Mouse (Mus musculus): Measurements from ENCODE around the gene Stmn1. TPM values are rescaled to one million over a fixed set of nuclear protein-coding genes. Genes with fewer than 3 reads are reported as not detected.
A peak's percentile ranks its signal among the peaks of the same experiment; 100 is the strongest.

The Stmn1 gene
- polyA plus RNA-seq, 1 experiment from 2014 or later, result 1,653 TPM

- Histone ChIP-seq H3K9me3 (ENCODE audit: control insufficient read depth, low read depth, low read length) (no peaks in the 10 kb centered on the region), H3K4me3 (ENCODE audit: low read depth, low read length) (no peak overlapping the region), H3K27me3 (ENCODE audit: control insufficient read depth, insufficient read depth, low read length) (no peaks in the 10 kb centered on the region), H3K4me1 (ENCODE audit: control insufficient read depth, insufficient read depth, low read length) (no peaks in the 10 kb centered on the region), H3K4me2 (replicated peaks; ENCODE audit: low read depth, low read length) (no peak overlapping the region), H3K9ac (replicated peaks; ENCODE audit: low read depth, low read length) (no peak overlapping the region), H3K27ac (ENCODE audit: low read length) (no peak overlapping the region), H3K36me3 (ENCODE audit: control insufficient read depth, insufficient read depth, low read length) (peaks cover 48% of the 10 kb centered on the region)
- WGBS, result 80% methylated on average over 8 of the region's 8 CpGs
- ATAC-seq (ENCODE audit: insufficient number of reproducible peaks, insufficient read depth, low FRiP score, low read depth), result no peak
These were observed 6.1 kb downstream of the Stmn1 start for GRCm38 (mm10) chr4:134474240-134474639.

- WGBS, result 88% methylated on average over 8 of the region's 8 CpGs
- Histone ChIP-seq H3K9me3 (ENCODE audit: control insufficient read depth, low read depth, low read length) (no peaks in the 10 kb centered on the region), H3K27me3 (ENCODE audit: control insufficient read depth, insufficient read depth, low read length) (no peaks in the 10 kb centered on the region), H3K4me1 (ENCODE audit: control insufficient read depth, insufficient read depth, low read length) (no peaks in the 10 kb centered on the region), H3K9ac (replicated peaks; ENCODE audit: low read depth, low read length) (no peak overlapping the region), H3K27ac (ENCODE audit: low read length) (no peak overlapping the region), H3K36me3 (ENCODE audit: control insufficient read depth, insufficient read depth, low read length) (peaks cover 35% of the 10 kb centered on the region), H3K4me2 (replicated peaks; ENCODE audit: low read depth, low read length) (no peak overlapping the region), H3K4me3 (ENCODE audit: low read depth, low read length) (no peak overlapping the region)
- no peak for ATAC-seq (ENCODE audit: insufficient number of reproducible peaks, insufficient read depth, low FRiP score, low read depth)
These were observed 8.8 kb downstream of the Stmn1 start for GRCm38 (mm10) chr4:134476899-134477298.

- peak; percentile 62; the same call in 1 of the 2 replicates for ATAC-seq (ENCODE audit: insufficient number of reproducible peaks, insufficient read depth, low FRiP score, low read depth)
- H3K4me3 ChIP-seq (ENCODE audit: low read depth, low read length), result no peak overlapping the region
- no peaks in the 10 kb centered on the region for H3K27me3 ChIP-seq (ENCODE audit: control insufficient read depth, insufficient read depth, low read length)
- no peak overlapping the region for H3K27ac ChIP-seq (ENCODE audit: low read length)
- 4% methylated on average over 9 of the region's 9 CpGs for WGBS
- H3K4me2 ChIP-seq (replicated peaks; ENCODE audit: low read depth, low read length), result no peak overlapping the region
- no peak overlapping the region for H3K9ac ChIP-seq (replicated peaks; ENCODE audit: low read depth, low read length)
- no peaks in the 10 kb centered on the region for H3K4me1 ChIP-seq (ENCODE audit: control insufficient read depth, insufficient read depth, low read length)
- peaks cover 24% of the 10 kb centered on the region for H3K36me3 ChIP-seq (ENCODE audit: control insufficient read depth, insufficient read depth, low read length)
- H3K9me3 ChIP-seq (ENCODE audit: control insufficient read depth, low read depth, low read length), result no peaks in the 10 kb centered on the region
These were observed 9.9 kb downstream of the Stmn1 start for GRCm38 (mm10) chr4:134478031-134478430.

GRCm38 (mm10) chr4:134479839-134480238 is 11.7 kb downstream of the Stmn1 start:
- 88% methylated on average over 4 of the region's 4 CpGs for WGBS
- H3K9me3 ChIP-seq (ENCODE audit: control insufficient read depth, low read depth, low read length), result no peaks in the 10 kb centered on the region
- no peaks in the 10 kb centered on the region for H3K4me1 ChIP-seq (ENCODE audit: control insufficient read depth, insufficient read depth, low read length)
- no peak overlapping the region for H3K9ac ChIP-seq (replicated peaks; ENCODE audit: low read depth, low read length)
- no peaks in the 10 kb centered on the region for H3K27me3 ChIP-seq (ENCODE audit: control insufficient read depth, insufficient read depth, low read length)
- no peak overlapping the region for H3K4me3 ChIP-seq (ENCODE audit: low read depth, low read length)
- H3K27ac ChIP-seq (ENCODE audit: low read length), result no peak overlapping the region
- no peak overlapping the region for H3K4me2 ChIP-seq (replicated peaks; ENCODE audit: low read depth, low read length)
- no peak for ATAC-seq (ENCODE audit: insufficient number of reproducible peaks, insufficient read depth, low FRiP score, low read depth)
- H3K36me3 ChIP-seq (ENCODE audit: control insufficient read depth, insufficient read depth, low read length), result peaks cover 11% of the 10 kb centered on the region

- ATAC-seq (ENCODE audit: insufficient number of reproducible peaks, insufficient read depth, low FRiP score, low read depth), result no peak
- 26% methylated on average over 6 of the region's 6 CpGs for WGBS
- H3K4me3 ChIP-seq (ENCODE audit: low read depth, low read length), result no peak overlapping the region
These were observed 12.7 kb downstream of the Stmn1 start for GRCm38 (mm10) chr4:134480864-134481263.

GRCm38 (mm10) chr4:134481270-134481669 is 13.2 kb downstream of the Stmn1 start:
- H3K4me1 ChIP-seq (ENCODE audit: control insufficient read depth, insufficient read depth, low read length), result no peaks in the 10 kb centered on the region
- H3K36me3 ChIP-seq (ENCODE audit: control insufficient read depth, insufficient read depth, low read length), result no peaks in the 10 kb centered on the region; the same call in 1 of the 2 replicates
- WGBS, result 49% methylated on average over 6 of the region's 6 CpGs
- no peaks in the 10 kb centered on the region for H3K9me3 ChIP-seq (ENCODE audit: control insufficient read depth, low read depth, low read length)
- H3K27me3 ChIP-seq (ENCODE audit: control insufficient read depth, insufficient read depth, low read length), result no peaks in the 10 kb centered on the region
- no peak overlapping the region for H3K27ac ChIP-seq (ENCODE audit: low read length)
- no peak overlapping the region for H3K9ac ChIP-seq (replicated peaks; ENCODE audit: low read depth, low read length)
- no peak overlapping the region for H3K4me2 ChIP-seq (replicated peaks; ENCODE audit: low read depth, low read length)
- no peak overlapping the region for H3K4me3 ChIP-seq (ENCODE audit: low read depth, low read length)
- no peak for ATAC-seq (ENCODE audit: insufficient number of reproducible peaks, insufficient read depth, low FRiP score, low read depth)

More at GRCm38 (mm10) chr4:134480864-134481263, 12.7 kb downstream of the Stmn1 start:
- Histone ChIP-seq H3K27me3 (ENCODE audit: control insufficient read depth, insufficient read depth, low read length) (no peaks in the 10 kb centered on the region), H3K36me3 (ENCODE audit: control insufficient read depth, insufficient read depth, low read length) (peaks cover under 1% of the 10 kb centered on the region; the same call in 1 of the 2 replicates), H3K27ac (ENCODE audit: low read length) (no peak overlapping the region), H3K9ac (replicated peaks; ENCODE audit: low read depth, low read length) (no peak overlapping the region), H3K4me1 (ENCODE audit: control insufficient read depth, insufficient read depth, low read length) (no peaks in the 10 kb centered on the region), H3K9me3 (ENCODE audit: control insufficient read depth, low read depth, low read length) (no peaks in the 10 kb centered on the region), H3K4me2 (replicated peaks; ENCODE audit: low read depth, low read length) (no peak overlapping the region)

- no peaks in the 10 kb centered on the region for H3K36me3 ChIP-seq (ENCODE audit: control insufficient read depth, insufficient read depth, low read length)
These were observed 14.3 kb downstream of the Stmn1 start for GRCm38 (mm10) chr4:134482442-134482841.

GRCm38 (mm10) chr4:134483078-134483688 is 15.1 kb downstream of the Stmn1 start:
- Histone ChIP-seq H3K36me3 (ENCODE audit: control insufficient read depth, insufficient read depth, low read length) (no peaks in the 10 kb centered on the region), H3K27ac (ENCODE audit: low read length) (no peak overlapping the region), H3K4me1 (ENCODE audit: control insufficient read depth, insufficient read depth, low read length) (no peaks in the 10 kb centered on the region), H3K9ac (replicated peaks; ENCODE audit: low read depth, low read length) (no peak overlapping the region), H3K27me3 (ENCODE audit: control insufficient read depth, insufficient read depth, low read length) (no peaks in the 10 kb centered on the region), H3K9me3 (ENCODE audit: control insufficient read depth, low read depth, low read length) (no peaks in the 10 kb centered on the region), H3K4me3 (ENCODE audit: low read depth, low read length) (no peak overlapping the region), H3K4me2 (replicated peaks; ENCODE audit: low read depth, low read length) (no peak overlapping the region)
- 55% methylated on average over 6 of the region's 6 CpGs for WGBS
- no peak for ATAC-seq (ENCODE audit: insufficient number of reproducible peaks, insufficient read depth, low FRiP score, low read depth)

More at GRCm38 (mm10) chr4:134482442-134482841, 14.3 kb downstream of the Stmn1 start:
- ATAC-seq (ENCODE audit: insufficient number of reproducible peaks, insufficient read depth, low FRiP score, low read depth), result no peak
- no peaks in the 10 kb centered on the region for H3K9me3 ChIP-seq (ENCODE audit: control insufficient read depth, low read depth, low read length)
- H3K9ac ChIP-seq (replicated peaks; ENCODE audit: low read depth, low read length), result no peak overlapping the region
- H3K27ac ChIP-seq (ENCODE audit: low read length), result no peak overlapping the region
- WGBS, result 73% methylated on average over 8 of the region's 8 CpGs
- no peaks in the 10 kb centered on the region for H3K27me3 ChIP-seq (ENCODE audit: control insufficient read depth, insufficient read depth, low read length)
- no peak overlapping the region for H3K4me2 ChIP-seq (replicated peaks; ENCODE audit: low read depth, low read length)
- H3K4me3 ChIP-seq (ENCODE audit: low read depth, low read length), result no peak overlapping the region
- no peaks in the 10 kb centered on the region for H3K4me1 ChIP-seq (ENCODE audit: control insufficient read depth, insufficient read depth, low read length)

- Histone ChIP-seq H3K36me3 (ENCODE audit: control insufficient read depth, insufficient read depth, low read length) (no peaks in the 10 kb centered on the region), H3K27ac (ENCODE audit: low read length) (no peak overlapping the region), H3K9ac (replicated peaks; ENCODE audit: low read depth, low read length) (no peak overlapping the region), H3K27me3 (ENCODE audit: control insufficient read depth, insufficient read depth, low read length) (no peaks in the 10 kb centered on the region), H3K4me2 (replicated peaks; ENCODE audit: low read depth, low read length) (no peak overlapping the region), H3K4me1 (ENCODE audit: control insufficient read depth, insufficient read depth, low read length) (no peaks in the 10 kb centered on the region), H3K4me3 (ENCODE audit: low read depth, low read length) (no peak overlapping the region), H3K9me3 (ENCODE audit: control insufficient read depth, low read depth, low read length) (no peaks in the 10 kb centered on the region)
- WGBS, result 61% methylated on average over 6 of the region's 6 CpGs
- no peak for ATAC-seq (ENCODE audit: insufficient number of reproducible peaks, insufficient read depth, low FRiP score, low read depth)
These were observed 15.6 kb downstream of the Stmn1 start for GRCm38 (mm10) chr4:134483696-134484095.

Data from stomach, embryonic 14.5 days (tissue).